Mouse (Mus musculus): ENCODE results near the gene Pitpnm2. TPM values are rescaled to one million over a fixed set of nuclear protein-coding genes. Genes with fewer than 3 reads are reported as not detected.

Pitpnm2 gene
- total and polyA plus RNA-seq, 3 experiments = 37.7 to 40.1 (median 40.1) TPM

GRCm38 (mm10) chr5:124159453-124159852, 90.1 kb downstream of the Pitpnm2 start:
- H3K27ac ChIP-seq = no peak overlapping the region; the same call in 1 of the 2 replicates
- intact Hi-C loops (cut with DNase I) = no loop called here
- WGBS = 65% methylated on average over 7 of the region's 7 CpGs

GRCm38 (mm10) chr5:124158305-124158704, 91.3 kb downstream of the Pitpnm2 start:
- H3K27me3 ChIP-seq (ENCODE audit: control insufficient read depth, insufficient read depth, low read length) = no peaks in the 10 kb centered on the region
- WGBS = 46% methylated on average over 4 of the region's 4 CpGs
- H3K9ac ChIP-seq (ENCODE audit: low read depth, low read length) = no peak overlapping the region

More at GRCm38 (mm10) chr5:124159453-124159852, 90.1 kb downstream of the Pitpnm2 start:
- no peak for TF ChIP-seq CTCF (IDR thresholded peaks at IDR 0.05)
- no peak for TF ChIP-seq EP300 (IDR thresholded peaks at IDR 0.05; ENCODE audit: insufficient read depth, low read depth, low read length)
- TF ChIP-seq POLR2A (IDR thresholded peaks at IDR 0.05; ENCODE audit: insufficient read depth, low read depth, low read length) = no peak
- no peak overlapping the region for H3K4me3 ChIP-seq
- H3K4me1 ChIP-seq (ENCODE audit: control insufficient read depth, insufficient read depth, low read length) = peaks cover 7% of the 10 kb centered on the region
- H3K27me3 ChIP-seq (ENCODE audit: control insufficient read depth, insufficient read depth, low read length) = no peaks in the 10 kb centered on the region
- no peaks in the 10 kb centered on the region for H3K36me3 ChIP-seq (ENCODE audit: control insufficient read depth, insufficient read depth, low read length)
- peaks cover 1% of the 10 kb centered on the region; the same call in 1 of the 2 replicates for H3K79me2 ChIP-seq (replicated peaks; ENCODE audit: control insufficient read depth, insufficient read depth, low read length)
- H3K9ac ChIP-seq (ENCODE audit: low read depth, low read length) = no peak overlapping the region
- no peak for DNase-seq

GRCm38 (mm10) chr5:124155943-124156342, 93.6 kb downstream of the Pitpnm2 start:
- Histone ChIP-seq H3K36me3 (ENCODE audit: control insufficient read depth, insufficient read depth, low read length) (no peaks in the 10 kb centered on the region), H3K79me2 (replicated peaks; ENCODE audit: control insufficient read depth, insufficient read depth, low read length) (peaks cover 2% of the 10 kb centered on the region; the same call in 1 of the 2 replicates), H3K4me1 (ENCODE audit: control insufficient read depth, insufficient read depth, low read length) (peaks cover 3% of the 10 kb centered on the region), H3K9ac (ENCODE audit: low read depth, low read length) (no peak overlapping the region), H3K27ac (no peak overlapping the region), H3K27me3 (ENCODE audit: control insufficient read depth, insufficient read depth, low read length) (no peaks in the 10 kb centered on the region), H3K4me3 (no peak overlapping the region)
- TF ChIP-seq POLR2A (IDR thresholded peaks at IDR 0.05; ENCODE audit: insufficient read depth, low read depth, low read length) (no peak), EP300 (IDR thresholded peaks at IDR 0.05; ENCODE audit: insufficient read depth, low read depth, low read length) (no peak), CTCF (IDR thresholded peaks at IDR 0.05) (no peak)
- no peak for DNase-seq
- 52% methylated on average over 5 of the region's 5 CpGs for WGBS
- intact Hi-C loops (cut with DNase I) = no loop called here

More at GRCm38 (mm10) chr5:124158305-124158704, 91.3 kb downstream of the Pitpnm2 start:
- DNase-seq = no peak
- no peaks in the 10 kb centered on the region for H3K36me3 ChIP-seq (ENCODE audit: control insufficient read depth, insufficient read depth, low read length)
- TF ChIP-seq POLR2A (IDR thresholded peaks at IDR 0.05; ENCODE audit: insufficient read depth, low read depth, low read length) (no peak), EP300 (IDR thresholded peaks at IDR 0.05; ENCODE audit: insufficient read depth, low read depth, low read length) (no peak), CTCF (IDR thresholded peaks at IDR 0.05) (no peak)
- no peak overlapping the region for H3K4me3 ChIP-seq
- H3K27ac ChIP-seq = no peak overlapping the region; the same call in 1 of the 2 replicates
- intact Hi-C loops (cut with DNase I) = no loop called here
- peaks cover 3% of the 10 kb centered on the region; the same call in 1 of the 2 replicates for H3K79me2 ChIP-seq (replicated peaks; ENCODE audit: control insufficient read depth, insufficient read depth, low read length)
- peaks cover 7% of the 10 kb centered on the region for H3K4me1 ChIP-seq (ENCODE audit: control insufficient read depth, insufficient read depth, low read length)

- intact Hi-C loops (cut with DNase I) = no loop called here
- no peak for DNase-seq
- H3K27ac ChIP-seq = no peak overlapping the region
- H3K4me1 ChIP-seq (ENCODE audit: control insufficient read depth, insufficient read depth, low read length) = no peaks in the 10 kb centered on the region
- TF ChIP-seq EP300 (IDR thresholded peaks at IDR 0.05; ENCODE audit: insufficient read depth, low read depth, low read length) = no peak
- TF ChIP-seq POLR2A (IDR thresholded peaks at IDR 0.05; ENCODE audit: insufficient read depth, low read depth, low read length) = no peak
- no peak for TF ChIP-seq CTCF (IDR thresholded peaks at IDR 0.05)
- no peaks in the 10 kb centered on the region for H3K36me3 ChIP-seq (ENCODE audit: control insufficient read depth, insufficient read depth, low read length)
- no peaks in the 10 kb centered on the region for H3K27me3 ChIP-seq (ENCODE audit: control insufficient read depth, insufficient read depth, low read length)
- 88% methylated on average over 4 of the region's 4 CpGs for WGBS
- no peak overlapping the region for H3K4me3 ChIP-seq
- peaks cover 2% of the 10 kb centered on the region; the same call in 1 of the 2 replicates for H3K79me2 ChIP-seq (replicated peaks; ENCODE audit: control insufficient read depth, insufficient read depth, low read length)
- no peak overlapping the region for H3K9ac ChIP-seq (ENCODE audit: low read depth, low read length)
Measured at GRCm38 (mm10) chr5:124152734-124153133, 96.8 kb downstream of the Pitpnm2 start.

- Histone ChIP-seq H3K27me3 (ENCODE audit: control insufficient read depth, insufficient read depth, low read length) (no peaks in the 10 kb centered on the region), H3K79me2 (replicated peaks; ENCODE audit: control insufficient read depth, insufficient read depth, low read length) (peaks cover 2% of the 10 kb centered on the region; the same call in 1 of the 2 replicates), H3K9ac (ENCODE audit: low read depth, low read length) (no peak overlapping the region), H3K4me1 (ENCODE audit: control insufficient read depth, insufficient read depth, low read length) (no peaks in the 10 kb centered on the region; the same call in 1 of the 2 replicates), H3K27ac (no peak overlapping the region), H3K36me3 (ENCODE audit: control insufficient read depth, insufficient read depth, low read length) (no peaks in the 10 kb centered on the region), H3K4me3 (no peak overlapping the region)
- intact Hi-C loops (cut with DNase I) = no loop called here
- 86% methylated on average over 7 of the region's 7 CpGs for WGBS
- DNase-seq = no peak
- TF ChIP-seq EP300 (IDR thresholded peaks at IDR 0.05; ENCODE audit: insufficient read depth, low read depth, low read length) (no peak), CTCF (IDR thresholded peaks at IDR 0.05) (no peak), POLR2A (IDR thresholded peaks at IDR 0.05; ENCODE audit: insufficient read depth, low read depth, low read length) (no peak)
Measured at GRCm38 (mm10) chr5:124150895-124151294, 98.7 kb downstream of the Pitpnm2 start.

GRCm38 (mm10) chr5:124149028-124149427, 100.5 kb downstream of the Pitpnm2 start:
- TF ChIP-seq POLR2A (IDR thresholded peaks at IDR 0.05; ENCODE audit: insufficient read depth, low read depth, low read length) (no peak), CTCF (IDR thresholded peaks at IDR 0.05) (no peak), EP300 (IDR thresholded peaks at IDR 0.05; ENCODE audit: insufficient read depth, low read depth, low read length) (no peak)
- Histone ChIP-seq H3K27me3 (ENCODE audit: control insufficient read depth, insufficient read depth, low read length) (no peaks in the 10 kb centered on the region), H3K4me3 (no peak overlapping the region), H3K9ac (ENCODE audit: low read depth, low read length) (no peak overlapping the region), H3K36me3 (ENCODE audit: control insufficient read depth, insufficient read depth, low read length) (no peaks in the 10 kb centered on the region), H3K27ac (no peak overlapping the region), H3K4me1 (ENCODE audit: control insufficient read depth, insufficient read depth, low read length) (no peaks in the 10 kb centered on the region; the same call in 1 of the 2 replicates), H3K79me2 (replicated peaks; ENCODE audit: control insufficient read depth, insufficient read depth, low read length) (peaks cover 2% of the 10 kb centered on the region; the same call in 1 of the 2 replicates)
- intact Hi-C loops (cut with DNase I) = no loop called here
- no peak for DNase-seq
- WGBS = 40% methylated on average over 5 of the region's 5 CpGs
